Mouse (Mus musculus) yolk sac, embryonic 10.5 days (tissue): ENCODE data around the gene Pla2g7.
"Not testable (repeated sequence)": the region's sequence is repeated elsewhere in the genome, so short reads cannot be mapped to it uniquely, and the experiment has no call there.

Experiments
- DNase-seq: peaks from one replicate; pipeline ENCODE4 v3.0.0-alpha.2; 2017; ENCODE audit warnings: low spot score

The Pla2g7 gene

DNA sequence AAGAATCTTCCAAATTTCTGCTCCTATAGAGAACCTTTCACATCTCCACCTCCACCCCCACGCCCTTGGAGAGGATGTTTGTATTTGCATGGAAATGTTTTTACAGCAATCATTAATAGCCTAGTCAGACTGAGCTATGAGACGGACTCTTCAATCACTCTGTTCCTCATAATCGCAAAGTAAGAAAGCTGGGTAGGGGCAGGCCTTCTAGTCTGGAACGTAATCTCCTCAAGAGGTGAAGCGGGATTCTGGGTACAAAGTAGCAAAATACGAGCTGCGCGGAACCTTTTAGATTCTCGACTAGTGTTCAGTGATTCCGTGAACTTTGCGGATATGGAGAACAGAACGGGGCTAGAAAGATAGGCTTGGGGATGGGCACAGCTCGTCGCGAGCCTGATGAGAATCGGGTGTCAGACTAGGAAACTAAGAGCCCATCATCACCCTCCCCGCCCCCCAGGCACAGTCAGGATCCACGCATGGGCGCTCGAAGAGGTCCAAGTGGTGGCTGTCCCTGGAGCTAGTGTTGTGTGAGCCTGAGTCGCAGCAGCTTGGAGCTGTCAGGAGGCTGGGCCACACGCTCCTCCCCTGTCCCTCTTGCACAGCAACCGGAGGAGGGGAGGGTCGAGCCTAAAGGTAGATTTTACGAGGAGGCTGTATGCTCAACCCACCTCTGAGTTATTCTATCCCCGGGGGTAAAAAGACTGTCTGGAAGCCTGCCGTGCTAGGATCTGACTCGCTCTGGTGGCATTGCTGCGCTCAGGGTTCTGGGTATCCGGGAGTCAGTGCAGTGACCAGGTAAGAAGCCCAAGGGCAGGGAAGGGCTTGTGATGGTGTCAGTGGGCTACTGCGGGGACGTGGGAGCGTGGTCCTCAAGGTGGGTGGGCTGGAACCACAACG is at the start of gene Pla2g7:
Gene Pla2g7, plus strand, starts transcription at position 107 of the 897 bp plus-strand sequence.
- peak; percentile 31 for DNase-seq

DNA sequence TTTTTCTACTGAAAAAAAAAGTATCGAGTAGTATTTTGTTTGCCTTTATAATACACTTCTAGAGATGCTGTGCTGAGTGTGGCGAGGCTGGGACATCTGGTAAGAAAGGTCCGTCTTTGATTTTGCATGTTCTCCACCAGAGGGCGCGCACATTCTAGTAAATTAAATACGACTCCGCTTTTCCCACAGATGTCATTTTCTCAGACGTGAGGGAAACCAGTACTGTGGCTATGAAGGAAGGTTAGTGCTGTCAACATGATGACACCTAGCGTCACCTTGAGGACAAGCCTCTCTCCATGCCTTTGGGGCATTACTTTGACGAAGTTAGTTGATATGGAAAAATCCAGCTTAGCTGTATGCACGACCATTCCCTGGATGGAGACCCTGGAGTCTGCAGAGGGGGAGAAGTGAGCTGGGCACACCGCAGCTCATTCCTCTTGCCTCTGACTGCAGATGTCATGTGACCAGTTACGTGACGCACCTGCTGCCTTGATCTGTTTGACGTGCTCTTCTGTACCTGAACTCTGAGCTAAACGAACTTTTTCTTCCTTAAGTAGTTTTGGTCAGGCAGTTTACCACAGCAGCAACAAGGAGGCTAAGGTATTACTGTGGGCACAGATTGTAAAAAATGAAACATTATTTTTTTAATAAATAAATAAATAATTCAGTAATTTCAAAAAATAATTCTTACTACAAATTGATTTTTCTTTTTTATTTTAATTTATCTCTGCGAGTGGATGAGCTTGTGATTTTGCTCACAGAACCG is 49.1 kb upstream of the Pla2g7 start:
- DNase-seq, result peak; percentile 54

DNA sequence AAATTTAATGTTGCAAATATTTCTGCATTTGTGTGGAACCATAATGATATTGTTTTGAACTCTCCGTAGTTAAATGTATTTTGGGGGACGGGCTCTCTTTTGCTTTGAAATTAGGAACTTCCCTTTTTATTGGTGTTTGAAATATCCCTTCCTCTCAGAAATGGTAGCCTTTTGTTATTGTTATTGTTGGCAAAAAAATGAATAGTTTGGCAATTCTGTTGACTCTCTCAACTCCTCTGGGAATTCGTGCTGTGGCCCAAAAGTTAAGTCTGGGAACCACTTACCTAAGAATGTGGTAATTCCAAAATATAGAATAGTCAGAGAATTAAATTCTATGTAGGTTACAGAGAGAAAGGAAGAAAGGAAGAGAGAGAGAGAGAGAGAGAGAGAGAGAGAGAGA is 47.7 kb upstream of the Pla2g7 start:
- no peak for DNase-seq

DNA sequence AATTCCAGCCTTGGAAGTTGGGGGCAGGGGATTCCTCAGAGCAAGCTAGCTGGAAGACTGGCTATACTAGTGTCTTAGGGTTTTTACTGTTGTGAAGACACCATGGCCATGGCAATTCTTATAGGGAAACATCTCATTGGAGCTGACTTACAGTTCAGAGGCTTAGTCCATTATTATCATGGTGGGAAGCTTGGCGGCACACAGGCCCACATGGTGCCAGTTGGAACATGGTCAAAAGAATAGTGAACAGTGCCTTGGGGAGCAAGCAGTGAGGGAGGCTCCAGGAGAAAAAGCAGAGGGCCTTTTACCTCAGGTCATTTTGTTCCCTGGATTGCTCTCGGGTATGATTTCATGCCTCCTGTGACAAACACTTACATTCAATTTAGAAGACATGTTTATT is 37.4 kb upstream of the Pla2g7 start:
- no peak for DNase-seq

DNA sequence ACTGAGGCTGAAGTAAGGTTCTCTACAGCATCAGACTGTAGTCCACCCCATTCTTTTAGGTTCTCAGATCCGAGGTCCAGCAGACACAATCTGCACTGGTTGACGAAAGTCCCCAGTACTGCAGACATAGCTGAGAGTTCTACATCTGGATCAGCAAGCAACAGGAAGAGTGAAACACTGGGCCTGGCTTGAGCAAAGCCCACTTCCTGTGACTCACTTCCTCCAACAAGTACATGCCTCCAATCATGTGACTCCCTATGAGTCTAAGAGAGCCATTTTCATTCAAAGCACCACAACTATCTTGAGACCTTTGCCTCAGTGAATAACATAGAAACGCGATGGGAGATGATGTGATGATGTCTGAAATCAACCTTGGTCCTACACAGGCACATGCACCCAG is 36.7 kb upstream of the Pla2g7 start:
- no peak for DNase-seq

DNA sequence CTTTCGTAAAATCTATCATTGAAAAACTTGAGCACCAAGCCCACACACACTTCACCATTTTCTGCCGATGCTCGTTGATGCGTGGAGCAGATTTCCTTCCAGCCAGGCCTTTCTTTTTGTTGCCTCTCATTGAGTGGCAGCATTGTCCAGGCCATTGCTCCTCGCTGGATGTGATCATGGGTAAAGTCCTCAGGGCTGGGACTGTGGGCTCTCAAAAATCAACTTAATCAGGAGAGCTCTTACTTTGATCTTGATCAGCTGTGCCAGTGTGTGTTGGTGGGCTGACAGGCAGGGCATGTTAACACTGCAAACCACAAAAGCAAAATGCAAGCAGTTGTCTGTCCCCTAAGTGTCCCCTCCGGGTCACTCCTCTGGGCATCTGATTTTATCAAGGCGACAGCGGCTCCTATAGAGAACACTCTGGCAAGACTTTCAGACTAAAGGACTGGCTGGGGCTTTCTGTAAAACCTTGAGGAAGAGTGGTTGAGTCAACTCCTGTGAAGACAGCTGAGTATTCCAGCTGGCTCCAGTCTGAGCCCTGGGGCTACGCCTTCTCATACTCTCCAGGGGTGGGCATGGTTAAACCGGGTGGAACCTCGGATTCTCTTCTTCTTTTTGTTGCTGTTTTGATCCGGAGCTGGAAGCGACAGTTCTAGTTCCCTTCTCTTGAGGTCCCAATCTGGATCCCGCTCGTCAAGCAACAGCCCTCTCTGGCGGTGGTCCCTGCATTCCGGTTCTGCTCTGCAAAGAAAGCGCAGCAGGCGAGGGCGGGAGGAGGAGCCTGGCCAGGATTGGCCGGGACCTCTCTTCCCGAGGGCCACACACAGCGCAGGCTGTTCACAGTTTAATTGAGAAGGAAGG is 33.3 kb upstream of the Pla2g7 start:
- peak; percentile 59 for DNase-seq

DNA sequence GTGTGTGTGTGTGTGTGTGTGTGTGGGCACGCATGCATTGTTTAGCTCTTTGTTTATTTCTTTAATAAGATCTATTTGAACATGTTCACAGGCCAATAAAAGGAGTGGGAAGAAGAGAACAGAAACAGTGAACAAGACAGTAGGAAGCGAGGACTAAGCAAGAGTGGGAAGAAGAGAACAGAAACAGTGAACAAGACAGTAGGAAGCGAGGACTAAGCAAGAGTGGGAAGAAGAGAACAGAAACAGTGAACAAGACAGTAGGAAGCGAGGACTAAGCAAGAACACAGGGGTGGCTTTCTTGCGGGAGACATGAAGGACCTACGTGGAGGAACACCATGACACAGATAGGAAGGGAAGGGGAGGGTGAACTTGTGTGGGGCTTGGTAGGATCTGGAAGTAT is 31.1 kb upstream of the Pla2g7 start:
- DNase-seq, result not testable (repeated sequence)

DNA sequence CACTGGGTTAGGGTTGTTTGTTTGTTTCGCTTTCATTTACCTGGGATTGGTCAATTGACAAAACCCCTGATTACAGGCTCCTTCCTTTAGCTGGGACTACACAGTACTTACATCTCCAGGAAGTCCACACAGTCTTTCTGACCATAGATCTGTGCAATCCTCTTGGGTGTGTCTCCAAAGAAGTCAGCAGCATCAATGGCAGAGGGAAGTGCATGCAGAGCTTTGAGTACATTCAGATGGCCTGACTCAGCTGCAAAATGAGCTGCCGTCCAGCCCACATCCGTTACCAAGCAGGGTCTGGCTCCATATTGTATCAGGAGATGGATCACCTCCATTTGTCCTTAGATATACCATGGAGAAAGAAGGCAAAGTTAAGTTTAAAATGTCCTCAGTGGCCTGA is 29.1 kb upstream of the Pla2g7 start:
- no peak for DNase-seq

DNA sequence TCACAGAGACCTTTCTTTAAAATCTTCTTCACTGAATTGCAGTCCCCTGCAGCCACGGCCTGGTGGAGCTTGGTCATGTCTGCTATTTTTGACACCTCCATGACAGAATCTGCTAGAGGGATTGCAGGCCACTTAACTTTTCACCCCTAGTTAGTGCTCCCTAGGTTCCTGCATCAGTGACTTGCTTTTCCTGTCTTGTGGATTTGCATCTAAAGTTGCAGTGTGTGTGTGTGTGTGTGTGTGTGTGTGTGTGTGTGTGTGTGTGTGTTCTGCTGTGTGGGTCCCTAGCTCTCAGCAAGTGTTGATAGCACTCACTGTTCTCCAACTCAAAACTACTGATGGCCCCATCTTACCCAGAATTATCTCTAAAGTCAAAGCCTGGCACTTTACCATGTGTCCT is 24.4 kb upstream of the Pla2g7 start, which contains the start of gene Ankrd66:
Gene Ankrd66, minus strand, starts transcription at position 101 of the 400 bp plus-strand sequence.
- no peak for DNase-seq

DNA sequence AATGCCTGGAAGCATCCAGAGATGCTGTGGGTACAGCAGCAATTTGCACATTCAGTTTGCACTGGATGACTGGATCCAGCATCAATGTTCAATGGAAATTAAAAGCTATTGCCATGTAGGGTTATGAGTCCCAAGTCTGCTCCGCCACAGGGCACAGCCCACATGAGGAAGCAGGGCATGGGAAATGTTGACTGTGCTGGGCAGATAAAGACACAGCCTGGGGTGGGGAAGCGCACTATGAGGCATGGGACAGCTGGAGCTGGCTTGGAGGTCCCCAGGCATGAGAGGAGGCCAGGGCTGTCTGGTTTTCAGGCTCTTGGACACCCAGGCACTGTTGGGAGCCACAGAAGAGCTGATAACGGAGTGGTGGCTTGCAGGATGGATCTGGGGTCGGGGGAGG is 23.9 kb upstream of the Pla2g7 start:
- DNase-seq, result no peak

DNA sequence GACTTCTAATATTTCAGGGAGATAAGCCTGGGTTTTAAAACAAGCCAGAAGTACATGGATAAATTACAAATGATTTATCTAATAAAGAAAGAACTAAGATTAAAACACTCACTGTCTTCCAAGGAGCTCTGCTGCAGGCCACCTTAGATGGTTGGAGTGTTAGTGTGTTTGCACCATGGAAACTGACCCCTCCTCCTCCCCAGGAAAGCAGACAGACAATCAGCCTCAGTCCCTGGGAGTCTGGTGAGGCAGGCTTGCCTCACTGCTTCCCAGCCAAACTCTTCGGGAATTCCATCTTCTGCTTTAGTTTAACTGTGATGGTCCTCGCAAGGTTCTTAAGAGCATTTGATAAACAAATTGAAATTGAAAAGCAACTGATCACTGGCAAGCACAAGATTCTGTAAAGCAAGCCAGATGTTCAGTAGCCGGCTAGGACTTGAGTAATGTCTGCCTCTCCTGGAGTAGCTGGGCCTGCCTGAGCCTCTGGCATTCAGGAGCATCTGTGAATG is 16.7 kb upstream of the Pla2g7 start:
- peak; percentile 39 for DNase-seq

DNA sequence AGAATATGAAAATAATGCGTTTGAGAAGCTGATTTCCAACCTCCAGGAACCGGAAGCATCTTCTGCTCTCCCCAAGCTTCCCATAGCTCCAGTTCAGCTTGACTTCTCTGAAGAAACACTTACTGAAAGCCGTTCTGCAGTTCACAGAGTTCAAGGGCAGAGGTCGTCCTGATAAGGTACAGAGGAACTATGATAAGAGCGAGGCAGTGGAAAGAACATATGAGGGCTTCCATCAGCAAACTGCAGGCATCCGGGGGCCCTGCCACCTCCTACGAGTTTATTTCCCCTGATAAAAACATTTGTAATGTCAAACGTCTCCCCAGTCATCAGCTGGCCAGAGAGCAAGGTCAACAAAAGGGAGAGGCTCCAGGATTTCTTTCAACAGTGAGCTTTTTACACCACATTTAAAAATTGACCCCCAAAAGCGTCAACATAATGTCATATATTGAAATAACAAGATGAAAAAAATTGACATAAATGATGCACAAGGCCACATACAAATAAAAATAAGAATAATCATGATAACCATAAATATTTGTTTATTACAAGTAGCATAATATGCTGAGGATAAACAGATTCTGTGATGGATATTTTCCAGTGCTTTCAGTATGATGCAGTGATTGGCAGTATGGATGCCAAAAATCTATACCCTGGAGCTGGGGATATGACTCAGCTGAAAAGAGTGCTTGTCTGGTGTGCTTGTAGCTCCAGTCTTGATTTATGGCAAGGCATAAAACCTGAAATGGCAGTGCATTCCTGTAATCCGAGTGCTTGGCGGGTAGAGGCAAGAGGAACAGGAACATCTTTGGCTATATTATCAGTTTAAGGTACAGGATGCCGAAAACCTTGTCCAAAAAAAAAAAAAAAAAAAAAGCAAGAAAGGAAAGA is 13.1 kb upstream of the Pla2g7 start:
- peak; percentile 49 for DNase-seq

DNA sequence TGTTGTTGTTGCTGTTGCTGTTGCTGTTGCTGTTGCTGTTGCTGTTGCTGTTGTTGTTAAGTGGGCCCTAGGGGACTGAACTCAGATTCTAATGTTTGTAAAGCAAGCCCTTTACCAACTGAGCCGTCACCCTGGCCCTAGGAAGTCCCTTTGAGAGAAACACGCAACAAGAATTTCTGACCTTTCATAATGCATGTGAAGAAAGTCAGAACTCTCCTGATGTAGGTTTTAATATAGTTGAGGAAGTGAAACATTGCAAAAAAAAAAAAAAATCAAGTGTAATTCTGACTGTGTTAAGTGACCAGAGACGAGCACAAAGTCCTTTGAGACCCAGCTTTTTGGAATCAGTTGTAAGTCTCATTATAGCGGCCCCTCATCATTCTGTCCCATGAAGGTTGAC is 10.8 kb upstream of the Pla2g7 start:
- DNase-seq, result no peak

DNA sequence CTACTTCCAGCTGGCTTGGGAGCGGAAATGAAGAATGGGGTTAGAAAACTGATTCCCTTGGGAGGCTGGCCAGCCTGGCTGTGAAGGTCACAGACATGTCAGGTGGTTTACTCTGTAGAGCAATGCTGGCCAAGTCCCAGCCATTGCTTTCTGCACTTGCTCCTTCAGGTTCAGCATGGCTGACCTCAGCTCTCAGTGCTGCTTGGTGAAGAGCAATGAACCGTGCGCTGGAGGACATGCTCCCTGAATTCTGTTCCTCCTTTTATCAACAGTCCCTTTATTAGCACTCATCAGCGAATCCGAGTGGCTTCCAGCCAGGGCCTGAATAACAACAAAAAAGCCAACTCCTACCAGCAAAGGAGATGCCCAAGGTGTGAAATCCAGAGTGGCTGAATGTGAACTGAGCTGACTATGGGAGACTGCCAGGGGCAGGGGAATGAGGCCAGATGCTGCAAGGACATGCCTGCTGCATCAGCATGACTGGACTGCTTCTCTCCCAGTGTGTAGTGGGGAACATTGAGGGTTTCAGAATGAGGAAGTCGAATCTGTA is 10.3 kb upstream of the Pla2g7 start:
- no peak for DNase-seq

DNA sequence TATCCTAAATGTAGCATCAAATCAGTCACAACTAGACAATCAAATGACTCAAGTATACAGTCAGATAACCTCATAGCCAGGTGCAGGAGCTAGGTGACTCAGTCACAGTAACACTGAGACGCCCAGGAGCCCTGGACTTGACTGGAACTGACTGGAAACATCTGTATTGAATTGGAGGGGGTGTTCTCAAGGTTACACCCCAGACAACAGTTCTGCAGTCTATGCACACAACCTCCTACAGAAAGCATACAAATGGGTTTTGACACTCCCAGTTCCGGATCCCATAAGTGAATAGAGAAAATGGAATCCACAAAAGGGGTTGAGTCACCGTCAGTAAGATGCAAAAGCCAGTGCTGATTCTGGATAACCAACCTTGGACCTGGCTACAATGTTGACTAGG is 9.2 kb upstream of the Pla2g7 start:
- no peak for DNase-seq

DNA sequence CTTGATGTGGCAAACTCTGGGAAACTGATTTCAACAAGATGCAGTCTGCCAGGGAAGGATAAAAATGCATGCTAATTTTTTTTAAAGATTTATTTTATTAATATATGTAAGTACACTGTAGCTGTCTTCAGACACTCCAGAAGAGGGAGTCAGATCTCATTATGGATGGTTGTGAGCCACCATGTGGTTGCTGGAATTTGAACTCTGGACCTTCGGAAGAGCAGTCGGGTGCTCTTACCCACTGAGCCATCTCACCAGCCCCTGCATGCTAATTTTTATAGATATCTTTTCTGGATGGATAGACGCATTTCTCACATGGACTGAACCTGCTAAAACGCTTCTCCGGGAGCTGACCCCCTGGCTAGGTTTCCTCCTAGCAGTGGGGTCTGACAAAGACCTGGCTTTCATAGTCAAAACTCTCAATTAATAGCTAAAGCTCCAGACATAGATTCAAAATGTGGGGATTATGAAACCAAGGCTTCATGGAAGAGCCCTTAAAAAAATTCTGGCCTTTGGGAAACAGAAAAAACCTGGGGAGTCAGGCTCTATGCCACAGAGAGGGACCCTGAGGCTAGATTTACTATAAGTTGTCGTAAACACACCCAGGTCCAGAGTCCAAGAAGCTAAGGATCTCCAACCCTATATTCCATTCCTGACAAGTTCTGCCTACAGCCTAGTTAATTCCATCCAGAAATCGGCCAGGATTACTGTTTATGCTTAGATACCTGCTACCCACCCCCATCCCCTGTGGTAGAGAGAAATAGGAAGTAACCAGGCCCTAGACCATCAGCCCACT is 4.5 kb upstream of the Pla2g7 start:
- no peak for DNase-seq

DNA sequence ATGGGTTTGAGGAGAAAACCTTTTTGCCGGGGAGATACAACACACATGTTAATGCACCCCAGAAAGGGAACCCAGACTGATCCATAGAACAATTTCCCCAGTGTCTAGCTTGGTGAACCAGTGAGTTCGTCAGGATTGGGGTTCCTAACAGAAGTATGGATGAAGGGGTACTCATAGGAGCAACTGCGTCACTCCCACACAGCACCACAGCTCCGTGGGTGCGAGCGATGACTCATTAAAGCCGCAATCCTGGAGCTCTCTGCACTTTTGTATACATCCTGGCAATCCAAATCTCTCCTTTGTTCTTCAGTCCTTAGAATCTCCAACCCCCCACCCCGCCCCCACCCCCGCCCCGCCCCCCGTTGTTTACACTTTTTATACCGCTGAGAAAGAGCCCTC is 306 bp upstream of the Pla2g7 start:
- DNase-seq, result no peak

DNA sequence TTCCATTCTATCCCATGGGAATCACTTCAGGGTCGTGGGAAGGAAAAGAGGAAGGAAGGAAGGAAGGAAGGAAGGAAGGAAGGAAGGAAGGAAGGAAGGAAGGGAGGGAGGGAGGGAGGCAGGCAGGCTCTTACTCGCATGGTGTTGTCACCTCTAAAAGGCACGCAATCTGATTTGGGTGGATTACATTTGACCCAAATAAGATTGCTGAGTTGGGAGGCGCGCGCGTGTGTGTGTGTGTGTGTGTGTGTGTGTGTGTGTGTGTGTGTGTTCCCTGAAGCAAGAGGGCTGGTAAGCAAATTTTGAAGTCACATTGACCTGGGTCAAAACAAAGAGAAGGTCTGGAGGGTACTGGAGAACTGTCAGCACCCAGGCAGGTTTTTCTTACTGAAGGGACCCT is 1.4 kb downstream of the Pla2g7 start:
- no peak for DNase-seq

DNA sequence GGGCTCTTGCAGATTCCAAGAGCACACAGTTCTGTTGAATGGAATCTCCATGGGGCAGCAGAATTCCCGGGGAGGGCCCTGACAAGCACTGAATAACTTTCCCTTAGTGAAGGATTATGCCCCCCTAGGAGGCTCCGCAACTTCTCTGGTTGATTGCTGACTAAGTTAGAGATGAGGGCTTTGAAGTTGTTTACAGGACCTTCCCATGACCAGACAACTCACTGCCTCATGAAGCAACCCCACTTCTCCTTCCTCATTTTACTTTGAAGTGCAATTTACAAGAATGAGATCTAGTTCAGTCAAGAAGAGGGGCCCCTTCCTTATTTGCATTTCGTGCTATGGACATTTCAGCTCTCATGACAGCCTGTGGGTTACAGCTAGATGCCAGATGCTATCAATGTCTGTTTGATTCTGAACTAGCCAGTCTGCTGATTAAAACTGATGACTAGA is 5.8 kb downstream of the Pla2g7 start:
- no peak for DNase-seq

DNA sequence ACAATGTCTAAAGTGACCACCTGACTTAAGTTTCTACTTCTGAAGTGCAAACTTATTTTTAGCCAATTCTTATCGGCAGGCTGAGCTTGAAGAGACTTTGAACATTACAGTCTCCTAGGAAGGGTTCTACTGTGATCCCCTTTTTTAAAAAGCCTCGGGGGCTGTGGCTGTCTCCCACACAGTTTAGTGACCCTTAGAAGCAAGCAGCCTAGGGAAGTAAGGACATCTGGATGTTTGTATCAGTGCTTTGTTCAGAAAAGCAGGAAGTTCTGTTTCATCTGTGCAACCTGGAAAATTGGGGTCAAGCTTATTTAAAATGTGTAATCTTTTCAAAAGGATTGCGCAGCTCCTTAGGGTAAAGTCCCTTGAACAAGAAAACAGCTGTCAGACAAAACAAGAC is 12.6 kb downstream of the Pla2g7 start:
- no peak for DNase-seq
